In genomic region chr7:45714630-45715089, GRCm38 (mm10) we compare ENCODE assay signal across 8 mouse cellular contexts. TPM values are rescaled to one million over a fixed set of nuclear protein-coding genes. Genes with fewer than 3 reads are reported as not detected.
DNase-seq lines count a peak whose midpoint lies in the region; ATAC-seq and TF ChIP-seq lines count a peak whose summit lies in the region.

No protein-coding gene starts in this region.

- peak; percentile 37 for ATAC-seq in heart, embryonic 12.5 days (ENCODE audit: insufficient number of reproducible peaks, low FRiP score)
- peak; percentile 55; the same call in 1 of the 2 replicates for ATAC-seq in hindbrain, embryonic 15.5 days (ENCODE audit: low FRiP score, low read depth)
- peak; percentile 44 for ATAC-seq in lung, embryonic 15.5 days (ENCODE audit: borderline replicate concordance, extremely low read depth, low FRiP score, low TSS enrichment)

- no peak for TF ChIP-seq POLR2A in bone marrow macrophage, adult 2 months (IDR thresholded peaks at IDR 0.05; ENCODE audit: borderline replicate concordance, low read depth, low read length)

- no peak for DNase-seq in heart, postnatal 10 days
- DNase-seq in frontal cortex, adult 2 months (ENCODE audit: extremely low spot score in 1 of 2, low spot score in 1 of 2), result no peak
- DNase-seq in right cerebral cortex, postnatal 4 days, result no peak
- DNase-seq in spleen, adult 18-20 months, result no peak

- H3K36me3 ChIP-seq in heart, embryonic 12.5 days, result peaks cover 48% of the 10 kb centered on the region
- peaks cover 31% of the 10 kb centered on the region for H3K36me3 ChIP-seq in hindbrain, embryonic 15.5 days
- H3K36me3 ChIP-seq in lung, embryonic 15.5 days, result peaks cover 40% of the 10 kb centered on the region

- H3K27ac ChIP-seq in heart, embryonic 12.5 days (ENCODE audit: poor library complexity, severe bottlenecking), result peak overlapping the region; percentile 7; the same call in 1 of the 2 replicates
- peak overlapping the region; percentile 6; the same call in 1 of the 2 replicates for H3K27ac ChIP-seq in bone marrow macrophage, adult 2 months (ENCODE audit: insufficient read depth, low read depth, low read length)
- H3K27ac ChIP-seq in hindbrain, embryonic 15.5 days (replicated peaks), result peak overlapping the region; percentile 66
- peak overlapping the region; percentile 75 for H3K27ac ChIP-seq in lung, embryonic 15.5 days

- intact Hi-C loops in heart, postnatal 10 days (cut with DNase I), result loop anchor here (5.0 kb wide), 1 partner anchor 208 kb away; the partner anchor contains the start of genes Ccdc114 and Emp3

- H3K9ac ChIP-seq in heart, embryonic 12.5 days, result peak overlapping the region; percentile 81
- H3K9ac ChIP-seq in hindbrain, embryonic 15.5 days, result peak overlapping the region; percentile 69
- peak overlapping the region; percentile 76 for H3K9ac ChIP-seq in lung, embryonic 15.5 days

- H3K4me3 ChIP-seq in heart, embryonic 12.5 days, result peak overlapping the region; percentile 95
- H3K4me3 ChIP-seq in bone marrow macrophage, adult 2 months (ENCODE audit: insufficient read depth, low read length), result peak overlapping the region; percentile 72
- H3K4me3 ChIP-seq in hindbrain, embryonic 15.5 days, result peak overlapping the region; percentile 58
- peak overlapping the region; percentile 86 for H3K4me3 ChIP-seq in lung, embryonic 15.5 days

- H3K9me3 ChIP-seq in heart, embryonic 12.5 days (replicated peaks), result no peaks in the 10 kb centered on the region
- H3K9me3 ChIP-seq in hindbrain, embryonic 15.5 days, result no peaks in the 10 kb centered on the region
- no peaks in the 10 kb centered on the region for H3K9me3 ChIP-seq in lung, embryonic 15.5 days

- H3K27me3 ChIP-seq in heart, embryonic 12.5 days (replicated peaks), result no peaks in the 10 kb centered on the region
- no peaks in the 10 kb centered on the region for H3K27me3 ChIP-seq in hindbrain, embryonic 15.5 days
- no peaks in the 10 kb centered on the region for H3K27me3 ChIP-seq in lung, embryonic 15.5 days

- no peak for TF ChIP-seq CTCF in bone marrow macrophage, adult 2 months (IDR thresholded peaks at IDR 0.05; ENCODE audit: low read depth, low read length)

- WGBS in heart, embryonic 12.5 days, result 12% methylated on average over 14 of the region's 14 CpGs
- WGBS in hindbrain, embryonic 15.5 days, result 11% methylated on average over 14 of the region's 14 CpGs
- 9% methylated on average over 14 of the region's 14 CpGs for WGBS in lung, embryonic 15.5 days

- H3K4me1 ChIP-seq in heart, embryonic 12.5 days (replicated peaks), result peaks cover 44% of the 10 kb centered on the region
- H3K4me1 ChIP-seq in bone marrow macrophage, adult 2 months (ENCODE audit: control insufficient read depth, insufficient read depth, low read length), result peaks cover 7% of the 10 kb centered on the region
- H3K4me1 ChIP-seq in hindbrain, embryonic 15.5 days (replicated peaks), result peaks cover 56% of the 10 kb centered on the region
- H3K4me1 ChIP-seq in lung, embryonic 15.5 days, result peaks cover 46% of the 10 kb centered on the region

- peak overlapping the region; percentile 92 for H3K4me2 ChIP-seq in heart, embryonic 12.5 days
- H3K4me2 ChIP-seq in hindbrain, embryonic 15.5 days, result peak overlapping the region; percentile 81
- H3K4me2 ChIP-seq in lung, embryonic 15.5 days, result peak overlapping the region; percentile 86

RNA-seq across cellular contexts. Expression of gene Rpl18, which starts 0.6 kb away (rescaled TPM):
- 603 and 625 TPM in 2 replicates for polyA plus RNA-seq in heart, embryonic 12.5 days (2016; fragmentation: Nextera tagmentation; extraction: Ambion mirVana)
- total RNA-seq in heart, postnatal 10 days (2021), result 100 to 1,000 TPM; 698 to 700 TPM
- polyA plus RNA-seq in bone marrow macrophage, adult 2 months (2012; ENCODE audit: insufficient read depth, insufficient read length, missing spikeins), result 802 and 833 TPM in 2 replicates
- polyA plus RNA-seq in hindbrain, embryonic 15.5 days (2015; fragmentation: Nextera tagmentation; extraction: Ambion mirVana), result 528 and 575 TPM in 2 replicates
- polyA plus RNA-seq in lung, embryonic 15.5 days (2015; fragmentation: Nextera tagmentation; extraction: Ambion mirVana), result 1,016 and 1,098 TPM in 2 replicates
- polyA plus RNA-seq in frontal cortex, adult 2 months (2012; rRNA removed), result 280 and 304 TPM in 2 replicates

RNA-seq across cellular contexts. Expression of gene Sphk2, which starts 3.1 kb away (rescaled TPM):
- polyA plus RNA-seq in heart, embryonic 12.5 days (2016; fragmentation: Nextera tagmentation; extraction: Ambion mirVana), result 18.5 and 20.0 TPM in 2 replicates
- 10 to 100 TPM; 17.4 to 20.1 TPM for total RNA-seq in heart, postnatal 10 days (2021)
- 51.2 and 56.1 TPM in 2 replicates for polyA plus RNA-seq in bone marrow macrophage, adult 2 months (2012; ENCODE audit: insufficient read depth, insufficient read length, missing spikeins)
- 24.4 and 26.9 TPM in 2 replicates for polyA plus RNA-seq in hindbrain, embryonic 15.5 days (2015; fragmentation: Nextera tagmentation; extraction: Ambion mirVana)
- 26.4 and 26.5 TPM in 2 replicates for polyA plus RNA-seq in lung, embryonic 15.5 days (2015; fragmentation: Nextera tagmentation; extraction: Ambion mirVana)
- 22.4 and 23.3 TPM in 2 replicates for polyA plus RNA-seq in frontal cortex, adult 2 months (2012; rRNA removed)

RNA-seq across cellular contexts. Expression of gene Fam83e, which starts 6.4 kb away (rescaled TPM):
- 0.29 and 0.33 TPM in 2 replicates for polyA plus RNA-seq in heart, embryonic 12.5 days (2016; fragmentation: Nextera tagmentation; extraction: Ambion mirVana)
- total RNA-seq in heart, postnatal 10 days (2021), result under 1 TPM; 0.10 to 0.12 TPM
- polyA plus RNA-seq in bone marrow macrophage, adult 2 months (2012; ENCODE audit: insufficient read depth, insufficient read length, missing spikeins), result not detected in 2 replicates
- polyA plus RNA-seq in hindbrain, embryonic 15.5 days (2015; fragmentation: Nextera tagmentation; extraction: Ambion mirVana), result 0.38 and 0.57 TPM in 2 replicates
- polyA plus RNA-seq in lung, embryonic 15.5 days (2015; fragmentation: Nextera tagmentation; extraction: Ambion mirVana), result 1.4 and 1.5 TPM in 2 replicates
- 0.18 and 0.21 TPM in 2 replicates for polyA plus RNA-seq in frontal cortex, adult 2 months (2012; rRNA removed)

RNA-seq across cellular contexts. Expression of gene Dbp, which starts 9.8 kb away (rescaled TPM):
- polyA plus RNA-seq in heart, embryonic 12.5 days (2016; fragmentation: Nextera tagmentation; extraction: Ambion mirVana), result 4.1 and 5.3 TPM in 2 replicates
- 10 to 100 TPM; 22.7 to 29.8 TPM for total RNA-seq in heart, postnatal 10 days (2021)
- polyA plus RNA-seq in bone marrow macrophage, adult 2 months (2012; ENCODE audit: insufficient read depth, insufficient read length, missing spikeins), result 85.2 and 85.6 TPM in 2 replicates
- polyA plus RNA-seq in hindbrain, embryonic 15.5 days (2015; fragmentation: Nextera tagmentation; extraction: Ambion mirVana), result 2.9 and 4.1 TPM in 2 replicates
- polyA plus RNA-seq in lung, embryonic 15.5 days (2015; fragmentation: Nextera tagmentation; extraction: Ambion mirVana), result 2.7 and 3.1 TPM in 2 replicates
- polyA plus RNA-seq in frontal cortex, adult 2 months (2012; rRNA removed), result 208 and 221 TPM in 2 replicates

RNA-seq across cellular contexts. Expression of gene Spaca4, which starts 11.0 kb away (rescaled TPM):
- polyA plus RNA-seq in heart, embryonic 12.5 days (2016; fragmentation: Nextera tagmentation; extraction: Ambion mirVana), result not detected in 2 replicates
- not detected for total RNA-seq in heart, postnatal 10 days (2021)
- polyA plus RNA-seq in bone marrow macrophage, adult 2 months (2012; ENCODE audit: insufficient read depth, insufficient read length, missing spikeins), result not detected in 2 replicates
- not detected in 2 replicates for polyA plus RNA-seq in hindbrain, embryonic 15.5 days (2015; fragmentation: Nextera tagmentation; extraction: Ambion mirVana)
- not detected in 2 replicates for polyA plus RNA-seq in lung, embryonic 15.5 days (2015; fragmentation: Nextera tagmentation; extraction: Ambion mirVana)
- not detected in 2 replicates for polyA plus RNA-seq in frontal cortex, adult 2 months (2012; rRNA removed)

Comparison
In these comparisons a context has a peak if more than half of its experiments do, and no peak if none do; other contexts are left out.
1. H3K27ac ChIP-seq: peak in every context shown above with its lines; median percentile 75 in lung, embryonic 15.5 days; 66 in hindbrain, embryonic 15.5 days; 7 in heart, embryonic 12.5 days; 6 in bone marrow macrophage, adult 2 months.